Mouse (Mus musculus): ENCODE results near the gene Prcd.

Prcd gene

GRCm38 (mm10) chr11:116694250-116695193 lies 41.2 kb downstream of the Prcd start:
- peak; percentile 47 to 67 for DNase-seq

GRCm38 (mm10) chr11:116695194-116695880 lies 42.0 kb downstream of the Prcd start:
- peak in 1 of 2 experiments; percentile 34 for DNase-seq

GRCm38 (mm10) chr11:116696426-116696825 lies 43.1 kb downstream of the Prcd start:
- no peak for DNase-seq

- no peak for DNase-seq
Measured at GRCm38 (mm10) chr11:116697521-116697920, 44.2 kb downstream of the Prcd start.

GRCm38 (mm10) chr11:116701377-116701841 lies 48.1 kb downstream of the Prcd start:
- peak; percentile 53 to 70 for DNase-seq

GRCm38 (mm10) chr11:116704336-116705035 lies 51.2 kb downstream of the Prcd start:
- peak; percentile 20 to 43 for DNase-seq

GRCm38 (mm10) chr11:116705204-116705608 lies 51.9 kb downstream of the Prcd start:
- peak; percentile 63 to 75 for DNase-seq

GRCm38 (mm10) chr11:116706363-116706762 lies 53.0 kb downstream of the Prcd start:
- DNase-seq, result no peak

GRCm38 (mm10) chr11:116710171-116710570 lies 56.8 kb downstream of the Prcd start:
- no peak for DNase-seq

- no peak for DNase-seq
Measured at GRCm38 (mm10) chr11:116710793-116711192, 57.5 kb downstream of the Prcd start.

- no peak for DNase-seq
Measured at GRCm38 (mm10) chr11:116714052-116714451, 60.7 kb downstream of the Prcd start.
